Mouse (Mus musculus): ENCODE data around the gene Cfd. TPM values are rescaled to one million over a fixed set of nuclear protein-coding genes. Genes with fewer than 3 reads are reported as not detected.

Cfd gene
- total and polyA plus RNA-seq, 3 experiments = 0.26 TPM; not detected in 2

DNA sequence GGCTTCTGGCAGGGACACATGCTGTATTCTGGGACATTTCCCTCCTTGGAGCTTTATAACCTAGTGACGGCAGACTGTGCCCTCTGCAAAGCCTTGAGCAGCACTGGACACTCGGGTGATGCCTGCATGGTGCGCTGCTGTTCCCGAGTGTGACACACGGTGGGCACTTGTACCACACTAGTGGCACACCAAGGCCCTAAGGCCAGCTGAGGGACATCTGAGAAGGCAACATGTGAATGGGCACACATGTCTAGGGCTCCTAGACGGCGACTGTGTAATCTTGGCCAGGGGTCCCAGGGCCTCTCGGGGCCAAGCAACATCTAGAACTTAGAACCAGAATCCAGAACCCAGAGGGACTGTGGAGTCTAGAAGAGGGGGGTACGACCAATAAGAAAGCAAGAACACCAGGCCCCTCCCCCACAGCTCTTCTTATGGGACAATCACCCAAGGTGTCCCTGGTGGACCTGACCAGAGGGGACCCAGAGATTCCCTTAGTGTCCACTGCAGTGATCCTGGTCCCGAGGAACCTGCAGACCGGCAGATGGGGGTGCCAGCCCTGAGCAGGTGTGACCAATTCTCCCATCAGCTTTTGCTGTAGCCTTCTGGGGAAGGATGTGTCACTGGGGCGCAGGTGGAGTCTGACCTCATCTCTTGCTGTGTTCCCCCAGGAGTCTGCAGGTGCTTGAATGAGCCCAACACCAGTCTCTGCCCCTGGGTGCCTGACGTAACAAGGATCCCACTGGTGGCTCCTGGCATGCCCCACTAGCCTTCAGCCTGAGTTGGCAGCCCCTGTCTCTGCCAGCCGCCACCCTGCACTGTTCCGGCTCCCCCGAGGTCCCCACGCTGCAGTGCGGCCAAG is 39.5 kb downstream of the Cfd start:
- Histone ChIP-seq H3K9me3 (replicated peaks; ENCODE audit: low read length) (no peaks in the 10 kb centered on the region), H3K27me3 (replicated peaks) (no peaks in the 10 kb centered on the region), H3K27ac (ENCODE audit: insufficient read depth, low read depth) (peak overlapping the region; percentile 65), H3K79me2 (replicated peaks; ENCODE audit: control insufficient read depth, extremely low read depth, insufficient read depth, poor library complexity, severe bottlenecking) (peaks cover 83% of the 10 kb centered on the region), H3K4me2 (ENCODE audit: insufficient read depth, low read depth, poor library complexity, severe bottlenecking) (peak overlapping the region; percentile 78), H3K4me1 (ENCODE audit: control insufficient read depth in 1 of 2, insufficient read depth in 2 of 2) (peaks cover 26 to 69% of the 10 kb centered on the region in 2 experiments), H3K4me3 (replicated peaks in 1 of 3; ENCODE audit: low read depth in 2 of 3, low read length in 2 of 3, poor library complexity in 1 of 3) (peak overlapping the region; percentile 72 to 96 (median 91)), H3K36me3 (replicated peaks in 1 of 2; ENCODE audit: control insufficient read depth in 1 of 2, insufficient read depth in 1 of 2, low read length in 1 of 2) (peaks cover 43 to 55% of the 10 kb centered on the region in 2 experiments), H3K9ac (ENCODE audit: insufficient read depth, low read depth) (peak overlapping the region; percentile 98)
- TF ChIP-seq EP300 (IDR thresholded peaks at IDR 0.05; ENCODE audit: low read length) (peak; percentile 74), KAT2A (IDR thresholded peaks at IDR 0.05; ENCODE audit: insufficient replicate concordance, low read length) (no peak), NELFE (IDR thresholded peaks at IDR 0.05; ENCODE audit: low read depth, low read length) (no peak), NRF1 (IDR thresholded peaks at IDR 0.05; ENCODE audit: low read depth, low read length) (0 out of 2 replicates have a peak, but pooled peaks have one; percentile 22), ZNF384 (IDR thresholded peaks at IDR 0.05; ENCODE audit: low read depth, low read length) (no peak), JUN (IDR thresholded peaks at IDR 0.05; ENCODE audit: insufficient read depth, low read depth, low read length) (peak; percentile 65), GABPA (IDR thresholded peaks at IDR 0.05; ENCODE audit: insufficient replicate concordance, low read depth, low read length) (no peak), USF1 (IDR thresholded peaks at IDR 0.05; ENCODE audit: low read depth, low read length) (no peak), CHD2 (IDR thresholded peaks at IDR 0.05; ENCODE audit: low read length) (peak; percentile 29; the same call in 1 of the 2 replicates), MAZ (IDR thresholded peaks at IDR 0.05; ENCODE audit: low read depth, low read length) (no peak; the same call in 1 of the 2 replicates), ELF1 (IDR thresholded peaks at IDR 0.05; ENCODE audit: low read depth, low read length) (no peak), MEF2A (IDR thresholded peaks at IDR 0.05; ENCODE audit: borderline replicate concordance, low read depth, low read length) (peak; percentile 78), UBTF (IDR thresholded peaks at IDR 0.05; ENCODE audit: low read depth, low read length) (no peak), TCF12 (IDR thresholded peaks at IDR 0.05; ENCODE audit: low read depth, low read length) (peak; percentile 96), USF2 (conservative IDR thresholded peaks at IDR 0.05; ENCODE audit: low read depth, low read length) (no peak), MXI1 (IDR thresholded peaks at IDR 0.05; ENCODE audit: low read depth, low read length) (no peak), HCFC1 (IDR thresholded peaks at IDR 0.05; ENCODE audit: low read depth, low read length) (no peak), ZC3H11A (IDR thresholded peaks at IDR 0.05; ENCODE audit: low read depth, low read length) (no peak), CTCF (conservative IDR thresholded peaks at IDR 0.05 in 1 of 2, IDR thresholded peaks at IDR 0.05 in 1 of 2; ENCODE audit: low read depth in 2 of 2, low read length in 2 of 2) (peak in 1 of 2 experiments; percentile 17; a peak in 1 of 4 replicates), SIN3A (IDR thresholded peaks at IDR 0.05; ENCODE audit: low read length) (peak; percentile 83; the same call in 1 of the 2 replicates), PAX5 (IDR thresholded peaks at IDR 0.05; ENCODE audit: low read length) (no peak), RCOR1 (conservative IDR thresholded peaks at IDR 0.05; ENCODE audit: low read depth, low read length) (0 out of 2 replicates have a peak, but pooled peaks have one; percentile 29), E2F4 (IDR thresholded peaks at IDR 0.05; ENCODE audit: insufficient replicate concordance, low read depth, low read length) (no peak), POLR2A (IDR thresholded peaks at IDR 0.05; ENCODE audit: low read depth, low read length) (0 out of 2 replicates have a peak, but pooled peaks have one; percentile 20), ETS1 (conservative IDR thresholded peaks at IDR 0.05; ENCODE audit: low read depth, low read length) (peak; percentile 85), RAD21 (IDR thresholded peaks at IDR 0.05; ENCODE audit: low read depth, low read length) (no peak; the same call in none of the 2 replicates), SMC3 (IDR thresholded peaks at IDR 0.05; ENCODE audit: low read depth, low read length) (no peak), CHD1 (IDR thresholded peaks at IDR 0.05; ENCODE audit: low read depth, low read length) (no peak), MYC (IDR thresholded peaks at IDR 0.05; ENCODE audit: low read depth, low read length) (no peak), TBP (conservative IDR thresholded peaks at IDR 0.05; ENCODE audit: low read depth, low read length) (no peak), IRF4 (IDR thresholded peaks at IDR 0.05; ENCODE audit: low read depth, low read length) (no peak), ZMIZ1 (IDR thresholded peaks at IDR 0.05; ENCODE audit: low read depth, low read length) (no peak), MAX (IDR thresholded peaks at IDR 0.05; ENCODE audit: low read length) (peak; percentile 57; the same call in 1 of the 2 replicates), BHLHE40 (IDR thresholded peaks at IDR 0.05; ENCODE audit: low read depth, low read length) (peak; percentile 62), JUND (conservative IDR thresholded peaks at IDR 0.05; ENCODE audit: low read depth, low read length) (0 out of 2 replicates have a peak, but pooled peaks have one; percentile 26), POLR2AphosphoS2 (IDR thresholded peaks at IDR 0.05; ENCODE audit: low read depth, low read length) (peak; percentile 37; the same call in 1 of the 2 replicates), ZKSCAN1 (IDR thresholded peaks at IDR 0.05; ENCODE audit: borderline replicate concordance, low read depth, low read length) (no peak), MAFK (IDR thresholded peaks at IDR 0.05; ENCODE audit: insufficient replicate concordance, low read length) (no peak)
- in situ Hi-C loops (cut with MboI; ENCODE audit: low pct_ligation_motif_present, low pct_unique_long_range_greater_than_20kb, low sequenced_read_pairs) (loop anchor here (5.0 kb wide), 2 partner anchors 32 to 38 kb away; partner anchors contain the start of genes Cfd and Wdr18), dilution Hi-C loops (cut with MboI; ENCODE audit: extremely low pct_ligation_motif_present, extremely low pct_unique_long_range_greater_than_20kb, low sequenced_read_pairs) (no loop called here)
- DNase-seq (ENCODE audit: extremely low read depth) = peak; percentile 76
